Mouse (Mus musculus) kidney, embryonic 16.5 days (tissue): ENCODE measurements around the gene Itpr2. TPM values are rescaled to one million over a fixed set of nuclear protein-coding genes. Genes with fewer than 3 reads are reported as not detected.
A peak's percentile ranks its signal among the peaks of the same experiment; 100 is the strongest.

Experiments used
- ATAC-seq: fragments of 200-750 bp; cut with Nextera tagmentation; 2 replicates; pipeline ENCODE4 v1.8.0; 2017; ENCODE audit warnings: moderate TSS enrichment; ENCODE audit not compliant: low FRiP score, low TSS enrichment
- H3K27ac ChIP-seq: fragments of 300-500 bp; sonication (generic); 2 replicates; pipeline ENCODE4 v1.5.1; 2014; ENCODE audit warnings: low read length
- H3K27me3 ChIP-seq: fragments of 300-500 bp; sonication (generic); 2 replicates; pipeline ENCODE4 v1.6.1; 2014; ENCODE audit warnings: low read length, control low read depth, mixed read lengths; ENCODE audit not compliant: insufficient read depth
- H3K36me3 ChIP-seq: fragments of 300-500 bp; sonication (generic); 2 replicates; pipeline ENCODE4 v1.6.1; 2014; ENCODE audit warnings: low read length, control low read depth, mixed read lengths; ENCODE audit not compliant: insufficient read depth
- H3K4me1 ChIP-seq: fragments of 300-500 bp; sonication (generic); 2 replicates; pipeline ENCODE4 v1.6.1; 2014; ENCODE audit warnings: low read length, control low read depth, mixed read lengths; ENCODE audit not compliant: insufficient read depth
- H3K4me2 ChIP-seq: fragments of 300-500 bp; sonication (generic); replicated peaks from 2 replicates; pipeline ENCODE4 v1.6.1; 2014; ENCODE audit warnings: low read depth, low read length
- H3K4me3 ChIP-seq: fragments of 300-500 bp; sonication (generic); 2 replicates; pipeline ENCODE4 v1.5.1; 2014; ENCODE audit warnings: mild to moderate bottlenecking, low read length
- H3K9ac ChIP-seq: fragments of 300-500 bp; sonication (generic); replicated peaks from 2 replicates; pipeline ENCODE4 v1.6.1; 2014; ENCODE audit warnings: low read length
- H3K9me3 ChIP-seq: fragments of 300-500 bp; sonication (generic); 2 replicates; pipeline ENCODE4 v1.6.1; 2016; ENCODE audit warnings: low read length, control low read depth
- WGBS: fragments of 180-500 bp; shearing (Covaris S2); extraction: QIAGEN DNeasy Blood & Tissue Kit; methylation state at CpG from one replicate; pipeline ENCODE4 v1.1.7; 2014; 5-methylcytosine and 5-hydroxymethylcytosine counted together
- polyA plus RNA-seq: library from polyadenylated mRNA; unstranded; fragments of >200 nt; fragmentation: Nextera tagmentation; extraction: Ambion mirVana; gene quantifications from 2 replicates; pipeline ENCODE4 v1.2.1, GENCODE M21; 2015

Gene Itpr2
- polyA plus RNA-seq, 1 experiment from 2014 or later: 14.0 TPM

- H3K9me3 ChIP-seq: no peaks in the 10 kb centered on the region
- H3K4me2 ChIP-seq: no peak overlapping the region
- H3K27me3 ChIP-seq: no peaks in the 10 kb centered on the region
- H3K27ac ChIP-seq: no peak overlapping the region
- H3K4me1 ChIP-seq: no peaks in the 10 kb centered on the region
- no peak overlapping the region for H3K9ac ChIP-seq
- no peak overlapping the region for H3K4me3 ChIP-seq
- 63% methylated on average over 3 of the region's 3 CpGs for WGBS
- no peak for ATAC-seq
- no peaks in the 10 kb centered on the region; the same call in 1 of the 2 replicates for H3K36me3 ChIP-seq
Measured at GRCm38 (mm10) chr6:146235165-146235564, 266.9 kb downstream of the Itpr2 start.

- Histone ChIP-seq H3K4me2 (no peak overlapping the region), H3K9ac (no peak overlapping the region), H3K9me3 (no peaks in the 10 kb centered on the region), H3K36me3 (no peaks in the 10 kb centered on the region; the same call in 1 of the 2 replicates), H3K4me3 (no peak overlapping the region), H3K27me3 (no peaks in the 10 kb centered on the region), H3K4me1 (no peaks in the 10 kb centered on the region), H3K27ac (no peak overlapping the region)
- no peak for ATAC-seq
- WGBS: 74% methylated on average over 1 of the region's 1 CpGs
Measured at GRCm38 (mm10) chr6:146234417-146234816, 267.6 kb downstream of the Itpr2 start.

- H3K4me1 ChIP-seq: no peaks in the 10 kb centered on the region
- no peak overlapping the region for H3K27ac ChIP-seq
- 90% methylated on average over 6 of the region's 6 CpGs for WGBS
- H3K36me3 ChIP-seq: no peaks in the 10 kb centered on the region; the same call in 1 of the 2 replicates
- no peak overlapping the region for H3K9ac ChIP-seq
- H3K27me3 ChIP-seq: no peaks in the 10 kb centered on the region
- H3K4me3 ChIP-seq: no peak overlapping the region
- ATAC-seq: no peak
- H3K4me2 ChIP-seq: no peak overlapping the region
- no peaks in the 10 kb centered on the region for H3K9me3 ChIP-seq
Measured at GRCm38 (mm10) chr6:146230903-146231302, 271.1 kb downstream of the Itpr2 start.

GRCm38 (mm10) chr6:146230373-146230788, 271.6 kb downstream of the Itpr2 start:
- no peak for ATAC-seq
- Histone ChIP-seq H3K9ac (no peak overlapping the region), H3K4me3 (no peak overlapping the region), H3K4me1 (no peaks in the 10 kb centered on the region), H3K36me3 (no peaks in the 10 kb centered on the region; the same call in 1 of the 2 replicates), H3K27ac (no peak overlapping the region), H3K27me3 (no peaks in the 10 kb centered on the region), H3K4me2 (no peak overlapping the region), H3K9me3 (no peaks in the 10 kb centered on the region)
- WGBS: 68% methylated on average over 9 of the region's 9 CpGs

- no peaks in the 10 kb centered on the region for H3K4me1 ChIP-seq
- H3K27ac ChIP-seq: no peak overlapping the region
- H3K9ac ChIP-seq: no peak overlapping the region
- no peaks in the 10 kb centered on the region for H3K9me3 ChIP-seq
- no peak for ATAC-seq
- no peak overlapping the region for H3K4me2 ChIP-seq
- H3K36me3 ChIP-seq: no peaks in the 10 kb centered on the region; the same call in 1 of the 2 replicates
- no peaks in the 10 kb centered on the region for H3K27me3 ChIP-seq
- WGBS: 84% methylated on average over 2 of the region's 2 CpGs
- H3K4me3 ChIP-seq: no peak overlapping the region
Measured at GRCm38 (mm10) chr6:146229967-146230366, 272.1 kb downstream of the Itpr2 start.

GRCm38 (mm10) chr6:146229519-146229918, 272.5 kb downstream of the Itpr2 start:
- Histone ChIP-seq H3K27ac (no peak overlapping the region), H3K9ac (no peak overlapping the region), H3K4me1 (no peaks in the 10 kb centered on the region), H3K27me3 (no peaks in the 10 kb centered on the region), H3K36me3 (no peaks in the 10 kb centered on the region; the same call in 1 of the 2 replicates), H3K4me3 (no peak overlapping the region), H3K4me2 (no peak overlapping the region), H3K9me3 (no peaks in the 10 kb centered on the region)
- ATAC-seq: no peak
- 75% methylated on average over 9 of the region's 9 CpGs for WGBS

GRCm38 (mm10) chr6:146228048-146228447, 274.0 kb downstream of the Itpr2 start:
- no peaks in the 10 kb centered on the region for H3K9me3 ChIP-seq
- ATAC-seq: no peak

GRCm38 (mm10) chr6:146222403-146223063, 279.5 kb downstream of the Itpr2 start:
- Histone ChIP-seq H3K4me1 (peaks cover 11% of the 10 kb centered on the region; the same call in 1 of the 2 replicates), H3K4me3 (no peak overlapping the region), H3K9ac (no peak overlapping the region), H3K27me3 (no peaks in the 10 kb centered on the region; the same call in 1 of the 2 replicates), H3K4me2 (no peak overlapping the region), H3K9me3 (no peaks in the 10 kb centered on the region), H3K27ac (0 out of 2 replicates have a peak overlapping the region, but pooled peaks have one; percentile 24), H3K36me3 (no peaks in the 10 kb centered on the region)
- ATAC-seq: no peak
- WGBS: 56% methylated on average over 8 of the region's 8 CpGs

More at GRCm38 (mm10) chr6:146228048-146228447, 274.0 kb downstream of the Itpr2 start:
- Histone ChIP-seq H3K36me3 (no peaks in the 10 kb centered on the region; the same call in 1 of the 2 replicates), H3K9ac (no peak overlapping the region), H3K27ac (no peak overlapping the region), H3K4me2 (no peak overlapping the region), H3K4me1 (no peaks in the 10 kb centered on the region), H3K27me3 (no peaks in the 10 kb centered on the region), H3K4me3 (no peak overlapping the region)
- WGBS: 89% methylated on average over 3 of the region's 3 CpGs

- peak; percentile 65 for ATAC-seq
- Histone ChIP-seq H3K27me3 (no peaks in the 10 kb centered on the region; the same call in 1 of the 2 replicates), H3K4me2 (peak overlapping the region; percentile 18; the same call in 1 of the 2 replicates), H3K4me1 (peaks cover 11% of the 10 kb centered on the region; the same call in 1 of the 2 replicates), H3K4me3 (no peak overlapping the region), H3K9me3 (no peaks in the 10 kb centered on the region), H3K9ac (peak overlapping the region; percentile 35; the same call in 1 of the 2 replicates), H3K27ac (peak overlapping the region; percentile 29; the same call in 1 of the 2 replicates), H3K36me3 (no peaks in the 10 kb centered on the region)
- WGBS: 37% methylated on average over 23 of the region's 23 CpGs
Measured at GRCm38 (mm10) chr6:146221371-146222336, 280.4 kb downstream of the Itpr2 start.
